Mouse (Mus musculus) spleen, adult 2 months (tissue): Measurements from ENCODE around the gene Hes3. TPM values are rescaled to one million over a fixed set of nuclear protein-coding genes. Genes with fewer than 3 reads are reported as not detected.

Source experiments
- DNase-seq, 2 experiments: peaks; one replicate each; pipeline versions ENCODE4 v3.0.0 to v3.0.0-alpha.2; 2012 to 2021; ENCODE audit warnings: low spot score in 2 of 2, low read depth in 1 of 2
- H3K27ac ChIP-seq: fragments of 200-500 bp; 2 replicates; pipeline ENCODE4 v1.5.1; 2012; ENCODE audit warnings: low read length, inconsistent platforms; ENCODE audit not compliant: insufficient read depth
- H3K27me3 ChIP-seq: fragments of 200-500 bp; 2 replicates; pipeline ENCODE4 v1.6.1; 2012; ENCODE audit warnings: mild to moderate bottlenecking, moderate library complexity, low read length, inconsistent platforms; ENCODE audit not compliant: control insufficient read depth, insufficient read depth
- H3K36me3 ChIP-seq: fragments of 200-500 bp; 2 replicates; pipeline ENCODE4 v1.6.1; 2012; ENCODE audit warnings: mild to moderate bottlenecking, low read length, inconsistent platforms; ENCODE audit not compliant: control insufficient read depth, insufficient read depth
- H3K4me1 ChIP-seq: fragments of 200-500 bp; 2 replicates; pipeline ENCODE4 v1.6.1; 2011; ENCODE audit warnings: inconsistent platforms; ENCODE audit not compliant: control insufficient read depth, insufficient read depth, insufficient read length
- H3K4me3 ChIP-seq: fragments of 200-500 bp; 2 replicates; pipeline ENCODE4 v1.5.1; 2011; ENCODE audit warnings: mild to moderate bottlenecking, inconsistent platforms; ENCODE audit not compliant: insufficient read depth, insufficient read length; ENCODE audit errors: extremely low read depth
- CTCF ChIP-seq: fragments of 200-500 bp; IDR thresholded peaks from 2 replicates; pipeline ENCODE4 v1.5.1; 2011; ENCODE audit warnings: mild to moderate bottlenecking, inconsistent platforms; ENCODE audit not compliant: insufficient read depth, insufficient read length, insufficient replicate concordance; ENCODE audit errors: extremely low read depth
- POLR2A ChIP-seq: fragments of 200-500 bp; IDR thresholded peaks from 2 replicates; pipeline ENCODE4 v1.6.1; 2011; ENCODE audit warnings: low read depth, low read length, inconsistent platforms
- WGBS: fragments of 180-500 bp; shearing (Covaris S2); methylation state at CpG from one replicate; pipeline ENCODE4 v1.1.7; 2018; 5-methylcytosine and 5-hydroxymethylcytosine counted together
- polyA plus RNA-seq: library from polyadenylated mRNA; depleted of rRNA; stranded (reverse); fragments of >200 nt; gene quantifications from 2 replicates; pipeline ENCODE4 v1.2.3, GENCODE M21; 2012

The Hes3 gene
- polyA plus RNA-seq, 1 experiment: 0.11 TPM

GRCm38 (mm10) chr4:152260451-152260850, 31.0 kb downstream of the Hes3 start:
- 90% methylated on average over 8 of the region's 8 CpGs for WGBS
- Histone ChIP-seq H3K4me1 (no peaks in the 10 kb centered on the region), H3K4me3 (no peak overlapping the region), H3K36me3 (no peaks in the 10 kb centered on the region), H3K27me3 (no peaks in the 10 kb centered on the region), H3K27ac (no peak overlapping the region)
- TF ChIP-seq POLR2A (no peak), CTCF (no peak)
- DNase-seq: no peak

- no peak for DNase-seq
- no peaks in the 10 kb centered on the region for H3K27me3 ChIP-seq
- WGBS: 68% methylated on average over 6 of the region's 6 CpGs
- no peak overlapping the region for H3K27ac ChIP-seq
- no peak for TF ChIP-seq POLR2A
- no peak for TF ChIP-seq CTCF
- no peaks in the 10 kb centered on the region for H3K36me3 ChIP-seq
- no peak overlapping the region for H3K4me3 ChIP-seq
- H3K4me1 ChIP-seq: no peaks in the 10 kb centered on the region
Measured at GRCm38 (mm10) chr4:152257070-152257469, 34.4 kb downstream of the Hes3 start.

DNA sequence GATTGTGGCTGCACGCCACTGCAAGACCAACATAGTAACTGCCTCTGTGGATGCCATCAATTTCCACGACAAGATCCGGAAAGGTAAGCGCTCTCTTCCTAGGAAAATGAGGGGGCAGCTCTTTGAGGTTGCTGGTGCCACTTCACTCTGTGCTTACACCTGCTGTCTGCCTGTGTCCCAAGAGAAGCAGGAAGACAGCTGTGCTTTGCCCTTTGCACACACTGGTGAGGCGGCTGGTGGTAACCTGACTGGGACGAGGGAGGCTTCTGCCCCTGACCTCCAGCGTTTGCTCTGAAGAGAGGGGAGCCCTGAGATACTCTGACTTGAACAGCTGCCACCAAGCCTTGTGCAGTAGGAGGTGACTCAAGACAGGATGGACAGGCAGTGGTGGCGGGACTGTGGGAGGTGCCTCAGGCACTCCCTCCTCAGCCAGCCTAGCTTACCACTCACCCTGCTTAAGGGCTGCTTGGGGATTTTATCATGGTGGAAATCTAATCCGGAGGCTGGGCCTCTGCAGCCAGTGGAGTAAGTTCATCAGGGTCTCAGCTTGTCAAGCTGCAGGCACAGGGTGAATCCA, 38.2 kb downstream of the Hes3 start:
- H3K36me3 ChIP-seq: no peaks in the 10 kb centered on the region
- H3K4me3 ChIP-seq: no peak overlapping the region
- no peak for DNase-seq
- H3K27ac ChIP-seq: no peak overlapping the region
- 87% methylated on average over 9 of the region's 9 CpGs for WGBS
- H3K4me1 ChIP-seq: no peaks in the 10 kb centered on the region
- TF ChIP-seq POLR2A: no peak
- no peak for TF ChIP-seq CTCF
- H3K27me3 ChIP-seq: no peaks in the 10 kb centered on the region

GRCm38 (mm10) chr4:152250615-152251014, 40.8 kb downstream of the Hes3 start:
- Histone ChIP-seq H3K4me3 (no peak overlapping the region), H3K4me1 (no peaks in the 10 kb centered on the region), H3K27ac (no peak overlapping the region), H3K27me3 (no peaks in the 10 kb centered on the region), H3K36me3 (no peaks in the 10 kb centered on the region)
- no peak for TF ChIP-seq CTCF
- no peak for TF ChIP-seq POLR2A
- whole genome bisulfite sequencing: 91% methylated on average over 6 of the region's 6 CpGs
- DNase-seq: no peak

DNA sequence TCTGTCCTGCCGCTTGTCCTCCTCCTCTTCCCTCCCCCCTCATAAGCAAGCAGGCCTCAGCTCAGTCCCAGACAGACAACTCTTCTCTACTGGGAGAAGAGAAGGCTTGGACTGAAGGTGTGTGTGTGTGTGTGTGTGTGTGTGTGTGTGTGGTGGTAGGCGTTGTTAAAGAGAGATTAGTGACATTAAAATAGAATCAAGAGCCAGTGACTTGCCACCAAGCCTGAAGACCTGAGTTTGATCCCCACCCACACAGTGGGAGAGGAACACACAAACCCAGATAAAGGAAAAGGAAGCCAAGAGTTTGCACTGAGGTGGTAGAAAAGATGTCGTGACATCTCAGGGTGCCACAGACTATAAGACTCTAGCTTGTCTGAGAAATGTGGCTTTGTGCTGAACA, 44.3 kb downstream of the Hes3 start:
- TF ChIP-seq POLR2A (no peak), CTCF (no peak)
- no peaks in the 10 kb centered on the region for H3K36me3 ChIP-seq
- H3K27ac ChIP-seq: no peak overlapping the region
- DNase-seq: no peak
- 47% methylated on average over 3 of the region's 3 CpGs for WGBS
- no peaks in the 10 kb centered on the region for H3K4me1 ChIP-seq
- H3K4me3 ChIP-seq: no peak overlapping the region
- no peaks in the 10 kb centered on the region for H3K27me3 ChIP-seq

DNA sequence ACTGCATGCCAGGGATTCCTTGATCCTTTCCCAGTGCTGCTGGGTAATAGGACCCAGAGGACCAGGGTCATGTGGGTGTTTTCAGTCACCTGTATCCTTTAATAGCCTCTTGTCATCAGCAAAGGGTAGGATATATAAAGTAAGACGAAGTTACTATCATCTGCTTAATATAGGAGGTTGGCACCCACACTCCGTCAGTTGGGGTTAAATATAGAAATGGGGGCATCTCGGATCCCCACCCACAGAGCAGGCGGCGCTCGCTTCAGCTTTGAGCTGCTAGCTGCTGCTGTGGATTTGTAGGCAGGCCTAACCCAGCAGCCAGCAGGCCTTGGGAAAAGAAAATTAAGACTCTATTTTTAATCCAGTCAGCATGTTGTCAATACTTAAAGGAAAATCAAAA, 45.5 kb downstream of the Hes3 start:
- H3K4me3 ChIP-seq: no peak overlapping the region
- 75% methylated on average over 6 of the region's 6 CpGs for WGBS
- H3K27me3 ChIP-seq: no peaks in the 10 kb centered on the region
- no peaks in the 10 kb centered on the region for H3K36me3 ChIP-seq
- no peaks in the 10 kb centered on the region for H3K4me1 ChIP-seq
- no peak for DNase-seq
- no peak overlapping the region for H3K27ac ChIP-seq
- TF ChIP-seq POLR2A (no peak), CTCF (no peak)

DNA sequence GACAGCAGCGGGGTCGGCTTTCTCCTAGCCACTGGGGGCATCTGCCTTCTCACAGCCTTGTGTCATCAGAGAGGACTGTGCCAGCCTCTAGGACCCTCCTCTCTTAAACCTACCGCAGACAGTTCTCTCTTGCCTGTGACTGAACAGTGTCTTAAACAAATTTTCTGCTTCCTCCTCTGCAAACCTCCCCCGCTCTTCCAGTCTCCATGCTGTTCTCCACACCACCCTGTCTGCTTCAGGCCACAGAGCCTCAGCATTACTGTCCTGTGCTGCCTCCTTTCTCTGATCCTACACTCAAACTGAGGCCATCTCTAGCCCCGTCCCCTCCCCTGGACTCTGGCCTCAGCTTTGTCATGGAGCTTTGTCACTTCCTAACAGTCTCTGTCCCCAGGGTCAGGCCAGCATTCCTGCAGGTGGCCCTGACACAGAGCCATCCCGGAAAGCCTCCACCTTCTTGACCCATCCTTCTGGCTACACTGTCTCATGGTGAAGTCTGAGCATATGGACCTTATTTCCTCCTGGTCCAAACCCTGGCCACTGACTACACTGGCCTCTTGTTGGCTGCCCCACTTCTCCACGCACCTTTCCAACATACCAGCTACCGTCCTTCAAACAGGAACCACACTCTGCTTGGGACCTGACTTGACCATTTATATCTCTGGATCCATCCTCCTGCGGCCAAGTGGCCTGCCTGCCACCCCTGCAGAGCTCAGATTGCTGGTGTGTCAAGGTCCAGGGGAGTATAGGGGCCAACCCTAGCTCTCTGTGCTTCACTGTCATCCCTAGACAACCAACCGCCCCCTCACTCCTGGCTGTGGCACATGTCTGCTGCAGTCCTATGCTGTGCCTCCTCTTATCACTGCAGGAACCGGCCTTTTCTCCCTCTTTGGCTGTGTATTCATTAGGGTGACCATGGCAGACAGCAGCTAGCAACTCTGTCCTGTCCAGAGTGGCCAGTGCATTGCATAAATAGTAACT, 46.6 kb downstream of the Hes3 start:
- Histone ChIP-seq H3K4me3 (no peak overlapping the region), H3K36me3 (no peaks in the 10 kb centered on the region), H3K4me1 (no peaks in the 10 kb centered on the region), H3K27me3 (no peaks in the 10 kb centered on the region), H3K27ac (no peak overlapping the region)
- WGBS: 89% methylated on average over 11 of the region's 11 CpGs
- DNase-seq: no peak
- TF ChIP-seq POLR2A (no peak), CTCF (no peak)
